Mouse (Mus musculus): ENCODE results near the gene Klrc3. TPM values are rescaled to one million over a fixed set of nuclear protein-coding genes. Genes with fewer than 3 reads are reported as not detected.
"Not testable (repeated sequence)": the region's sequence is repeated elsewhere in the genome, so short reads cannot be mapped to it uniquely, and the experiment has no call there.

Gene Klrc3
- polyA plus RNA-seq (2012), result not detected in 2 replicates

GRCm38 (mm10) chr6:129643237-129643636, at the start of gene Klrc3:
Gene Klrc3 (minus strand): TSS chr6:129643337.
- H3K4me1 ChIP-seq (ENCODE audit: control insufficient read depth); H3K27me3 ChIP-seq (ENCODE audit: control insufficient read depth); H3K4me3 ChIP-seq (replicated peaks); H3K36me3 ChIP-seq (ENCODE audit: control insufficient read depth); H3K9me3 ChIP-seq (ENCODE audit: control insufficient read depth, low read length): not testable (repeated sequence)

GRCm38 (mm10) chr6:129691436-129691835, 48.3 kb upstream of the Klrc3 start:
- H3K4me3 ChIP-seq (replicated peaks); H3K4me1 ChIP-seq (ENCODE audit: control insufficient read depth); H3K9me3 ChIP-seq (ENCODE audit: control insufficient read depth, low read length); H3K36me3 ChIP-seq (ENCODE audit: control insufficient read depth); H3K27me3 ChIP-seq (ENCODE audit: control insufficient read depth): not testable (repeated sequence)

- TF ChIP-seq GATA1 (IDR thresholded peaks at IDR 0.05; ENCODE audit: low read length), result no peak
- no peak for TF ChIP-seq TAL1 (IDR thresholded peaks at IDR 0.05; ENCODE audit: low read length)
- H3K4me1 ChIP-seq (ENCODE audit: control insufficient read depth), result no peaks in the 10 kb centered on the region
- H3K9me3 ChIP-seq (ENCODE audit: control insufficient read depth, low read length), result no peaks in the 10 kb centered on the region
- no peak overlapping the region for H3K4me3 ChIP-seq (replicated peaks)
- H3K36me3 ChIP-seq (ENCODE audit: control insufficient read depth), result no peaks in the 10 kb centered on the region
- no peaks in the 10 kb centered on the region for H3K27me3 ChIP-seq (ENCODE audit: control insufficient read depth)
Measured at GRCm38 (mm10) chr6:129680379-129680778, 37.2 kb upstream of the Klrc3 start.

GRCm38 (mm10) chr6:129678873-129679272, 35.7 kb upstream of the Klrc3 start, which contains the start of gene Klrc1:
Gene Klrc1 (minus strand): TSS chr6:129678973.
- Histone ChIP-seq H3K36me3 (ENCODE audit: control insufficient read depth) (no peaks in the 10 kb centered on the region), H3K27me3 (ENCODE audit: control insufficient read depth) (no peaks in the 10 kb centered on the region), H3K9me3 (ENCODE audit: control insufficient read depth, low read length) (no peaks in the 10 kb centered on the region), H3K4me3 (replicated peaks) (no peak within 1 kb of the TSS), H3K4me1 (ENCODE audit: control insufficient read depth) (no peaks in the 10 kb centered on the region)
- no peak for TF ChIP-seq GATA1 (IDR thresholded peaks at IDR 0.05; ENCODE audit: low read length)
- TF ChIP-seq TAL1 (IDR thresholded peaks at IDR 0.05; ENCODE audit: low read length), result no peak

- H3K4me3 ChIP-seq (replicated peaks); H3K4me1 ChIP-seq (ENCODE audit: control insufficient read depth); H3K9me3 ChIP-seq (ENCODE audit: control insufficient read depth, low read length); H3K27me3 ChIP-seq (ENCODE audit: control insufficient read depth); H3K36me3 ChIP-seq (ENCODE audit: control insufficient read depth): not testable (repeated sequence)
Measured at GRCm38 (mm10) chr6:129661301-129661700, 18.2 kb upstream of the Klrc3 start.

- not testable (repeated sequence) for H3K36me3 ChIP-seq (ENCODE audit: control insufficient read depth); H3K9me3 ChIP-seq (ENCODE audit: control insufficient read depth, low read length); H3K4me3 ChIP-seq (replicated peaks); H3K4me1 ChIP-seq (ENCODE audit: control insufficient read depth); H3K27me3 ChIP-seq (ENCODE audit: control insufficient read depth)
Measured at GRCm38 (mm10) chr6:129660589-129660988, 17.5 kb upstream of the Klrc3 start, which contains the start of gene Klrc2. Gene Klrc2 (minus strand): TSS chr6:129660689.

GRCm38 (mm10) chr6:129644054-129644453, 917 bp upstream of the Klrc3 start:
- not testable (repeated sequence) for H3K4me3 ChIP-seq (replicated peaks); H3K36me3 ChIP-seq (ENCODE audit: control insufficient read depth); H3K4me1 ChIP-seq (ENCODE audit: control insufficient read depth); H3K9me3 ChIP-seq (ENCODE audit: control insufficient read depth, low read length); H3K27me3 ChIP-seq (ENCODE audit: control insufficient read depth)

GRCm38 (mm10) chr6:129631046-129631445, 12.1 kb downstream of the Klrc3 start:
- H3K9me3 ChIP-seq (ENCODE audit: control insufficient read depth, low read length); H3K27me3 ChIP-seq (ENCODE audit: control insufficient read depth); H3K36me3 ChIP-seq (ENCODE audit: control insufficient read depth); H3K4me1 ChIP-seq (ENCODE audit: control insufficient read depth); H3K4me3 ChIP-seq (replicated peaks): not testable (repeated sequence)

GRCm38 (mm10) chr6:129623735-129624134, 19.4 kb downstream of the Klrc3 start, which contains the start of gene Klrk1:
Gene Klrk1 (minus strand): TSS chr6:129623864.
- no peaks in the 10 kb centered on the region for H3K9me3 ChIP-seq (ENCODE audit: control insufficient read depth, low read length)
- H3K4me1 ChIP-seq (ENCODE audit: control insufficient read depth), result no peaks in the 10 kb centered on the region
- no peak within 1 kb of the TSS for H3K4me3 ChIP-seq (replicated peaks)
- H3K36me3 ChIP-seq (ENCODE audit: control insufficient read depth), result no peaks in the 10 kb centered on the region
- H3K27me3 ChIP-seq (ENCODE audit: control insufficient read depth), result no peaks in the 10 kb centered on the region
- TF ChIP-seq TAL1 (IDR thresholded peaks at IDR 0.05; ENCODE audit: low read length), result no peak
- TF ChIP-seq GATA1 (IDR thresholded peaks at IDR 0.05; ENCODE audit: low read length), result no peak

- Histone ChIP-seq H3K36me3 (ENCODE audit: control insufficient read depth) (no peaks in the 10 kb centered on the region), H3K9me3 (ENCODE audit: control insufficient read depth, low read length) (no peaks in the 10 kb centered on the region), H3K4me1 (ENCODE audit: control insufficient read depth) (no peaks in the 10 kb centered on the region), H3K4me3 (replicated peaks) (no peak overlapping the region), H3K27me3 (ENCODE audit: control insufficient read depth) (no peaks in the 10 kb centered on the region)
- TF ChIP-seq GATA1 (IDR thresholded peaks at IDR 0.05; ENCODE audit: low read length) (no peak), TAL1 (IDR thresholded peaks at IDR 0.05; ENCODE audit: low read length) (no peak)
Measured at GRCm38 (mm10) chr6:129608372-129608771, 34.8 kb downstream of the Klrc3 start.

GRCm38 (mm10) chr6:129591508-129591907, 51.6 kb downstream of the Klrc3 start, which contains the start of gene Klrd1:
Gene Klrd1 (plus strand): TSS chr6:129591782.
- no peaks in the 10 kb centered on the region for H3K27me3 ChIP-seq (ENCODE audit: control insufficient read depth)
- H3K4me3 ChIP-seq (replicated peaks), result no peak within 1 kb of the TSS
- H3K36me3 ChIP-seq (ENCODE audit: control insufficient read depth), result no peaks in the 10 kb centered on the region
- TF ChIP-seq TAL1 (IDR thresholded peaks at IDR 0.05; ENCODE audit: low read length) (no peak), GATA1 (IDR thresholded peaks at IDR 0.05; ENCODE audit: low read length) (no peak)
- no peaks in the 10 kb centered on the region for H3K4me1 ChIP-seq (ENCODE audit: control insufficient read depth)
- H3K9me3 ChIP-seq (ENCODE audit: control insufficient read depth, low read length), result no peaks in the 10 kb centered on the region

Other genes starting within 250 kb of the Klrc3 start
- not detected in 2 replicates for gene Clec1b, start 246.0 kb downstream of the Klrc3 start, polyA plus RNA-seq (2012)
- gene Clec9a, start 234.5 kb downstream of the Klrc3 start, polyA plus RNA-seq (2012), result not detected in 2 replicates
- gene Clec1a, start 191.3 kb downstream of the Klrc3 start, polyA plus RNA-seq (2012), result not detected in 2 replicates
- not detected in 2 replicates for gene Olr1, start 136.2 kb downstream of the Klrc3 start, polyA plus RNA-seq (2012)
- gene Tmem52b, start 130.8 kb downstream of the Klrc3 start, polyA plus RNA-seq (2012), result not detected in 2 replicates
- 5.3 and 7.9 TPM in 2 replicates for gene Gabarapl1, start 110.2 kb downstream of the Klrc3 start, polyA plus RNA-seq (2012)
- not detected in 2 replicates for gene Klre1, start 65.4 kb downstream of the Klrc3 start, polyA plus RNA-seq (2012)
- gene Klrd1, start 51.6 kb downstream of the Klrc3 start, polyA plus RNA-seq (2012), result not detected in 2 replicates
- not detected in 2 replicates for gene Klrk1, start 19.5 kb downstream of the Klrc3 start, polyA plus RNA-seq (2012)
- gene Klrc2, start 17.4 kb upstream of the Klrc3 start, polyA plus RNA-seq (2012), result not detected in 2 replicates
- not detected in 2 replicates for gene Klrc1, start 35.6 kb upstream of the Klrc3 start, polyA plus RNA-seq (2012)
- gene Klri1, start 73.8 kb upstream of the Klrc3 start, polyA plus RNA-seq (2012), result not detected in 2 replicates
- not detected in 2 replicates for gene Klri2, start 97.1 kb upstream of the Klrc3 start, polyA plus RNA-seq (2012)
- not detected in 2 replicates for gene Gm156, start 140.9 kb upstream of the Klrc3 start, polyA plus RNA-seq (2012)
- not detected in 2 replicates for gene Gm17631, start 219.3 kb upstream of the Klrc3 start, polyA plus RNA-seq (2012)
- gene Klra17, start 233.3 kb upstream of the Klrc3 start, polyA plus RNA-seq (2012), result not detected in 2 replicates